Mouse (Mus musculus) neural tube, embryonic 12.5 days (tissue): Measurements from ENCODE around the gene Zfp85. TPM values are rescaled to one million over a fixed set of nuclear protein-coding genes. Genes with fewer than 3 reads are reported as not detected.
"Not testable (repeated sequence)": the region's sequence is repeated elsewhere in the genome, so short reads cannot be mapped to it uniquely, and the experiment has no call there.

Experiments
- ATAC-seq: fragments of 200-750 bp; cut with Nextera tagmentation; 2 replicates; pipeline ENCODE4 v1.8.0; 2017; ENCODE audit warnings: low read depth, mild to moderate bottlenecking, moderate TSS enrichment, moderate library complexity; ENCODE audit not compliant: low FRiP score
- H3K27ac ChIP-seq: fragments of 300-500 bp; sonication (generic); 2 replicates; pipeline ENCODE4 v1.5.1; 2016
- H3K27me3 ChIP-seq: fragments of 300-500 bp; sonication (generic); replicated peaks from 2 replicates; pipeline ENCODE4 v1.6.1; 2016; ENCODE audit warnings: mild to moderate bottlenecking
- H3K36me3 ChIP-seq: fragments of 300-500 bp; sonication (generic); 2 replicates; pipeline ENCODE4 v1.6.1; 2016; ENCODE audit warnings: mild to moderate bottlenecking
- H3K4me1 ChIP-seq: fragments of 300-500 bp; sonication (generic); 2 replicates; pipeline ENCODE4 v1.6.1; 2016
- H3K4me2 ChIP-seq: fragments of 300-500 bp; sonication (generic); replicated peaks from 2 replicates; pipeline ENCODE4 v1.6.1; 2016; ENCODE audit warnings: mild to moderate bottlenecking
- H3K4me3 ChIP-seq: fragments of 300-500 bp; sonication (generic); 2 replicates; pipeline ENCODE4 v1.5.1; 2016
- H3K9ac ChIP-seq: fragments of 300-500 bp; sonication (generic); 2 replicates; pipeline ENCODE4 v1.6.1; 2016; ENCODE audit warnings: mild to moderate bottlenecking
- H3K9me3 ChIP-seq: fragments of 300-500 bp; sonication (generic); 2 replicates; pipeline ENCODE4 v1.6.1; 2016; ENCODE audit warnings: mild to moderate bottlenecking
- WGBS: fragments of 180-500 bp; shearing (Covaris S2); methylation state at CpG from one replicate; pipeline ENCODE4 v1.1.7; 2016; 5-methylcytosine and 5-hydroxymethylcytosine counted together
- polyA plus RNA-seq: library from polyadenylated mRNA; unstranded; fragments of >200 nt; fragmentation: Nextera tagmentation; extraction: Ambion mirVana; gene quantifications from 2 replicates; pipeline ENCODE4 v1.2.1, GENCODE M21; 2016

The Zfp85 gene
- polyA plus RNA-seq, result 6.0 and 6.9 TPM in 2 replicates

GRCm38 (mm10) chr13:67754333-67755306 is at the start of gene Zfp85:
Zfp85 (minus strand) TSS chr13:67755228.
- no peak within 1 kb of the TSS for H3K27ac ChIP-seq
- H3K4me2 ChIP-seq, result peak within 1 kb of the TSS; percentile 66
- no peaks in the 10 kb centered on the region; the same call in 1 of the 2 replicates for H3K36me3 ChIP-seq
- H3K4me3 ChIP-seq, result peak within 1 kb of the TSS; percentile 71
- 8% methylated on average over 24 of the region's 24 CpGs for WGBS
- no peaks in the 10 kb centered on the region for H3K9me3 ChIP-seq
- no peaks in the 10 kb centered on the region for H3K4me1 ChIP-seq
- ATAC-seq, result peak; percentile 96
- peak within 1 kb of the TSS; percentile 54 for H3K9ac ChIP-seq
- H3K27me3 ChIP-seq, result no peaks in the 10 kb centered on the region

GRCm38 (mm10) chr13:67799151-67799550 is 44.1 kb upstream of the Zfp85 start:
- H3K27me3 ChIP-seq, H3K9me3 ChIP-seq, ATAC-seq, H3K4me2 ChIP-seq, H3K9ac ChIP-seq, H3K36me3 ChIP-seq, H3K4me1 ChIP-seq, H3K4me3 ChIP-seq, H3K27ac ChIP-seq: not testable (repeated sequence)
- 89% methylated on average over 3 of the region's 3 CpGs for WGBS

GRCm38 (mm10) chr13:67798618-67799017 is 43.6 kb upstream of the Zfp85 start:
- 61% methylated on average over 3 of the region's 3 CpGs for WGBS
- no peak for ATAC-seq
- H3K4me2 ChIP-seq, result no peak overlapping the region
- H3K27ac ChIP-seq, result no peak overlapping the region
- no peaks in the 10 kb centered on the region for H3K27me3 ChIP-seq
- H3K4me1 ChIP-seq, result no peaks in the 10 kb centered on the region
- H3K9me3 ChIP-seq, result no peaks in the 10 kb centered on the region
- H3K4me3 ChIP-seq, result no peak overlapping the region
- no peaks in the 10 kb centered on the region for H3K36me3 ChIP-seq
- no peak overlapping the region for H3K9ac ChIP-seq

GRCm38 (mm10) chr13:67791921-67792455 is 37.0 kb upstream of the Zfp85 start:
- Histone ChIP-seq H3K27ac (no peak overlapping the region), H3K4me3 (no peak overlapping the region), H3K9me3 (no peaks in the 10 kb centered on the region), H3K27me3 (no peaks in the 10 kb centered on the region), H3K36me3 (peaks cover 5% of the 10 kb centered on the region), H3K9ac (no peak overlapping the region), H3K4me1 (no peaks in the 10 kb centered on the region), H3K4me2 (no peak overlapping the region)
- ATAC-seq, result no peak
- 90% methylated on average over 10 of the region's 10 CpGs for WGBS

GRCm38 (mm10) chr13:67779265-67780221 is 24.5 kb upstream of the Zfp85 start, which contains the start of gene Zfp493:
Zfp493 (plus strand) TSS chr13:67779693.
- no peaks in the 10 kb centered on the region for H3K27me3 ChIP-seq
- no peaks in the 10 kb centered on the region for H3K36me3 ChIP-seq
- no peak within 1 kb of the TSS for H3K27ac ChIP-seq
- peak within 1 kb of the TSS; percentile 80 for H3K4me2 ChIP-seq
- peak within 1 kb of the TSS; percentile 55 for H3K9ac ChIP-seq
- no peaks in the 10 kb centered on the region for H3K4me1 ChIP-seq
- WGBS, result 9% methylated on average over 26 of the region's 26 CpGs
- no peaks in the 10 kb centered on the region for H3K9me3 ChIP-seq
- ATAC-seq, result peak; percentile 95
- H3K4me3 ChIP-seq, result peak within 1 kb of the TSS; percentile 61

- ATAC-seq, result no peak
- H3K36me3 ChIP-seq, result no peaks in the 10 kb centered on the region
- no peaks in the 10 kb centered on the region for H3K4me1 ChIP-seq
- no peak overlapping the region for H3K4me2 ChIP-seq
- H3K4me3 ChIP-seq, result no peak overlapping the region
- 88% methylated on average over 2 of the region's 2 CpGs for whole genome bisulfite sequencing
- H3K9ac ChIP-seq, result no peak overlapping the region
- no peaks in the 10 kb centered on the region for H3K9me3 ChIP-seq
- H3K27me3 ChIP-seq, result no peaks in the 10 kb centered on the region
- H3K27ac ChIP-seq, result no peak overlapping the region
These were observed 8.2 kb upstream of the Zfp85 start for GRCm38 (mm10) chr13:67763031-67763768.

GRCm38 (mm10) chr13:67759966-67760365 is 4.9 kb upstream of the Zfp85 start:
- ATAC-seq, result no peak
- Histone ChIP-seq H3K4me3 (no peak overlapping the region), H3K9me3 (no peaks in the 10 kb centered on the region), H3K27me3 (no peaks in the 10 kb centered on the region), H3K27ac (no peak overlapping the region), H3K9ac (no peak overlapping the region), H3K4me1 (no peaks in the 10 kb centered on the region), H3K36me3 (no peaks in the 10 kb centered on the region), H3K4me2 (no peak overlapping the region)
- 90% methylated on average over 1 of the region's 1 CpGs for WGBS

- 84% methylated on average over 6 of the region's 6 CpGs for WGBS
- ATAC-seq, result no peak
- Histone ChIP-seq H3K36me3 (no peaks in the 10 kb centered on the region; the same call in 1 of the 2 replicates), H3K9ac (no peak overlapping the region), H3K9me3 (no peaks in the 10 kb centered on the region), H3K4me3 (no peak overlapping the region), H3K4me2 (peak overlapping the region; percentile 66; the same call in 1 of the 2 replicates), H3K27ac (no peak overlapping the region), H3K27me3 (no peaks in the 10 kb centered on the region), H3K4me1 (no peaks in the 10 kb centered on the region)
These were observed 733 bp upstream of the Zfp85 start for GRCm38 (mm10) chr13:67755761-67756160.

- peaks cover 13% of the 10 kb centered on the region for H3K9me3 ChIP-seq
- no peak overlapping the region for H3K9ac ChIP-seq
- H3K4me1 ChIP-seq, result no peaks in the 10 kb centered on the region
- WGBS, result 89% methylated on average over 9 of the region's 9 CpGs
- H3K4me3 ChIP-seq, result no peak overlapping the region
- no peak for ATAC-seq
- H3K36me3 ChIP-seq, result peaks cover 12% of the 10 kb centered on the region
- no peak overlapping the region for H3K4me2 ChIP-seq
- H3K27me3 ChIP-seq, result no peaks in the 10 kb centered on the region
- H3K27ac ChIP-seq, result no peak overlapping the region
These were observed 11.1 kb downstream of the Zfp85 start for GRCm38 (mm10) chr13:67743896-67744295.

GRCm38 (mm10) chr13:67742941-67743340 is 12.1 kb downstream of the Zfp85 start:
- WGBS, result 91% methylated on average over 3 of the region's 3 CpGs
- no peak for ATAC-seq

GRCm38 (mm10) chr13:67734391-67734790 is 20.6 kb downstream of the Zfp85 start:
- not testable (repeated sequence) for H3K27me3 ChIP-seq, ATAC-seq, H3K9ac ChIP-seq, H3K9me3 ChIP-seq, H3K4me1 ChIP-seq, H3K4me2 ChIP-seq, H3K27ac ChIP-seq, H3K36me3 ChIP-seq, H3K4me3 ChIP-seq
- 94% methylated on average over 9 of the region's 9 CpGs for WGBS

More at GRCm38 (mm10) chr13:67742941-67743340, 12.1 kb downstream of the Zfp85 start:
- Histone ChIP-seq H3K9ac (no peak overlapping the region), H3K27me3 (no peaks in the 10 kb centered on the region), H3K4me2 (no peak overlapping the region), H3K4me1 (no peaks in the 10 kb centered on the region), H3K27ac (no peak overlapping the region), H3K36me3 (peaks cover 2% of the 10 kb centered on the region), H3K4me3 (no peak overlapping the region), H3K9me3 (peaks cover 7% of the 10 kb centered on the region)
